Mouse (Mus musculus) Muller cell, postnatal 12 days (primary cell): Measurements from ENCODE around the gene Pcp4l1.

Experiments
- DNase-seq: peaks from one replicate; pipeline ENCODE4 v3.0.0-alpha.2; 2015; ENCODE audit errors: inconsistent ontology term

Gene Pcp4l1

GRCm38 (mm10) chr1:171221281-171222193 lies 25.5 kb upstream of the Pcp4l1 start:
- no peak for DNase-seq

GRCm38 (mm10) chr1:171220871-171221270 lies 24.8 kb upstream of the Pcp4l1 start:
- peak; percentile 76 for DNase-seq

- no peak for DNase-seq
Measured at GRCm38 (mm10) chr1:171216241-171216955, 20.3 kb upstream of the Pcp4l1 start.

- no peak for DNase-seq
Measured at GRCm38 (mm10) chr1:171213801-171214496, 17.9 kb upstream of the Pcp4l1 start, which contains the start of gene Nr1i3. Gene Nr1i3 (plus strand): TSS chr1:171213970.

GRCm38 (mm10) chr1:171212854-171213253 lies 16.8 kb upstream of the Pcp4l1 start:
- no peak for DNase-seq

- DNase-seq, result no peak
Measured at GRCm38 (mm10) chr1:171209409-171209808, 13.3 kb upstream of the Pcp4l1 start.

- DNase-seq, result no peak
Measured at GRCm38 (mm10) chr1:171205704-171206493, 9.8 kb upstream of the Pcp4l1 start.

GRCm38 (mm10) chr1:171204249-171204644 lies 8.2 kb upstream of the Pcp4l1 start:
- no peak for DNase-seq

- DNase-seq, result no peak
Measured at GRCm38 (mm10) chr1:171203471-171204248, 7.6 kb upstream of the Pcp4l1 start.

- no peak for DNase-seq
Measured at GRCm38 (mm10) chr1:171200769-171201168, 4.7 kb upstream of the Pcp4l1 start.

GRCm38 (mm10) chr1:171199532-171199931 lies 3.5 kb upstream of the Pcp4l1 start:
- no peak for DNase-seq

- no peak for DNase-seq
Measured at GRCm38 (mm10) chr1:171195046-171195822, 834 bp downstream of the Pcp4l1 start.

GRCm38 (mm10) chr1:171193911-171194830 lies 1.9 kb downstream of the Pcp4l1 start:
- DNase-seq, result no peak

- DNase-seq, result peak; percentile 45
Measured at GRCm38 (mm10) chr1:171193093-171193840, 2.8 kb downstream of the Pcp4l1 start.

- no peak for DNase-seq
Measured at GRCm38 (mm10) chr1:171192283-171192682, 3.8 kb downstream of the Pcp4l1 start.

GRCm38 (mm10) chr1:171190832-171191231 lies 5.2 kb downstream of the Pcp4l1 start:
- DNase-seq, result no peak

- DNase-seq, result peak; percentile 36
Measured at GRCm38 (mm10) chr1:171189476-171190114, 6.5 kb downstream of the Pcp4l1 start.
